Mouse (Mus musculus) megakaryocyte, adult 5-6 weeks (primary cell): ENCODE measurements around the gene Rassf6. TPM values are rescaled to one million over a fixed set of nuclear protein-coding genes. Genes with fewer than 3 reads are reported as not detected.

Source experiments
- ATAC-seq: 2 replicates; pipeline ENCODE4 v1.8.0; 2016; ENCODE audit warnings: mild to moderate bottlenecking, inconsistent platforms; ENCODE audit not compliant: poor library complexity, severe bottlenecking
- total RNA-seq, 2 experiments: library from RNA; stranded (forward) in 1 of 2; stranded (reverse) in 1 of 2; fragments of 153-499, 151-499 nt in 1 of 2; fragments of 221-1000, 200-1000 nt in 1 of 2; gene quantifications; 2 replicates each; pipeline versions ENCODE4 v1.2.3 to v1.2.4; 2015 to 2017

The Rassf6 gene
- total RNA-seq, 2 experiments from 2014 or later = not detected

GRCm38 (mm10) chr5:90579556-90579955, 60.9 kb downstream of the Rassf6 start:
- ATAC-seq = no peak

- no peak for ATAC-seq
Measured at GRCm38 (mm10) chr5:90577751-90578150, 62.7 kb downstream of the Rassf6 start.

GRCm38 (mm10) chr5:90571216-90571615, 69.2 kb downstream of the Rassf6 start:
- ATAC-seq = no peak

GRCm38 (mm10) chr5:90568338-90568737, 72.1 kb downstream of the Rassf6 start:
- no peak for ATAC-seq

GRCm38 (mm10) chr5:90567788-90568187, 72.7 kb downstream of the Rassf6 start:
- ATAC-seq = no peak

GRCm38 (mm10) chr5:90565205-90565604, 75.3 kb downstream of the Rassf6 start:
- ATAC-seq = no peak

GRCm38 (mm10) chr5:90564161-90564560, 76.3 kb downstream of the Rassf6 start:
- ATAC-seq = no peak

- ATAC-seq = no peak
Measured at GRCm38 (mm10) chr5:90562880-90563279, 77.6 kb downstream of the Rassf6 start.

- no peak for ATAC-seq
Measured at GRCm38 (mm10) chr5:90561721-90562275, 78.7 kb downstream of the Rassf6 start.

GRCm38 (mm10) chr5:90560743-90561142, 79.7 kb downstream of the Rassf6 start, which contains the start of gene 5830473C10Rik:
TSS of gene 5830473C10Rik (plus strand) at chr5:90561107.
- ATAC-seq = no peak

GRCm38 (mm10) chr5:90556052-90556451, 84.4 kb downstream of the Rassf6 start:
- no peak for ATAC-seq

Other genes starting within 250 kb of the Rassf6 start
- not detected in 2 replicates for gene Alb, start 179.8 kb downstream of the Rassf6 start, total RNA-seq (2015)
- gene Alb, start 179.8 kb downstream of the Rassf6 start, total RNA-seq (2017) = not detected in 2 replicates
- not detected in 2 replicates for gene Afp, start 149.9 kb downstream of the Rassf6 start, total RNA-seq (2015)
- not detected in 2 replicates for gene Afp, start 149.9 kb downstream of the Rassf6 start, total RNA-seq (2017)
- gene Afm, start 121.7 kb downstream of the Rassf6 start, total RNA-seq (2015) = not detected in 2 replicates
- not detected in 2 replicates for gene Afm, start 121.7 kb downstream of the Rassf6 start, total RNA-seq (2017)
- gene 5830473C10Rik, start 79.5 kb downstream of the Rassf6 start, total RNA-seq (2015) = not detected in 2 replicates
- not detected in 2 replicates for gene 5830473C10Rik, start 79.5 kb downstream of the Rassf6 start, total RNA-seq (2017)
- gene Cxcl5, start 118.7 kb upstream of the Rassf6 start, total RNA-seq (2015) = not detected in 2 replicates
- not detected in 2 replicates for gene Cxcl5, start 118.7 kb upstream of the Rassf6 start, total RNA-seq (2017)
- 0.56 and 0.64 TPM in 2 replicates for gene Ppbp, start 127.9 kb upstream of the Rassf6 start, total RNA-seq (2015)
- 0.26 TPM in 1 of 2 replicates, not detected in the other for gene Ppbp, start 127.9 kb upstream of the Rassf6 start, total RNA-seq (2017)
- gene Pf4, start 131.8 kb upstream of the Rassf6 start, total RNA-seq (2015) = 1.5 and 6.3 TPM in 2 replicates
- gene Pf4, start 131.8 kb upstream of the Rassf6 start, total RNA-seq (2017) = 0.99 TPM in 1 of 2 replicates, not detected in the other
- gene Cxcl3, start 145.4 kb upstream of the Rassf6 start, total RNA-seq (2015) = not detected in 2 replicates
- not detected in 2 replicates for gene Cxcl3, start 145.4 kb upstream of the Rassf6 start, total RNA-seq (2017)
- not detected in 2 replicates for gene Cxcl15, start 153.9 kb upstream of the Rassf6 start, total RNA-seq (2015)
- not detected in 2 replicates for gene Cxcl15, start 153.9 kb upstream of the Rassf6 start, total RNA-seq (2017)